13 mouse cellular contexts compared by ENCODE assay signal in the genomic region with DNA sequence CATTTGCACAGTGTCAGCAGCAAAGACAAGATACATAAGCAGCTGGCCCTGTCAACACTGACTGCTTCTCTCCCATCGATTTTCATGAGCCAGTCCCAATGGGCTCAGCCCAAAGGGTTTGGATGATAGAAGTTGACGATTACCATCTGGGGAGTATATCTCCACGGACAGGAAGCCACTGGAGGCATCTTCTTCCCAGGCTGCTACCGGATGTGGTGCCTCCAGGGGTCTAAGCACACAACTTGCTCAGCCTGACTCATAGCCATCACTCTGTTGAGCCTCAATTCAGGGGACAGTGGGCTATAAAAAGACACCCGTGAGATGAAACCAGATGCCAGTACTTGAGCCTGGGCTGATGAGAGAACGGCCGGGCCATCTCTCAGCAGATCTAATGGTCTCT.
DNase-seq lines count a peak whose midpoint lies in the region.
"Had no signal": no experiment of that assay in that cellular context is flagged by ENCODE, and none has a peak within 500 bp of the region (broad histone marks: within the 10 kb centered on the region; RNA-seq: fewer than 3 reads in every experiment).

No protein-coding gene starts in this region.

- peak; percentile 93 for DNase-seq in heart, adult 11 months
- DNase-seq in heart, postnatal 14 days, result no peak
- peak; percentile 8 for DNase-seq in lung, postnatal 10 days
- DNase-seq in lung, postnatal 36 days, result no peak
- peak; percentile 48 for DNase-seq in 416B (ENCODE audit: low read depth)
- peak; percentile 18 for DNase-seq in induced T-regulatory cell, adult 2 months (ENCODE audit: low read depth)
- DNase-seq in gastrocnemius, adult 18-20 months (ENCODE audit: low spot score), result no peak
- no peak for DNase-seq in urinary bladder, postnatal 14 days (ENCODE audit: low spot score)
- DNase-seq: adrenal gland, postnatal 25 days; B cell, adult 2 months; cerebellum, adult 9-11 months; gastrocnemius, postnatal 25 days; right cerebral cortex, adult 18-20 months had no signal

- intact Hi-C loops in heart, postnatal 14 days (cut with DNase I), result no loop called here

Comparison
In these comparisons a context has a peak if more than half of its experiments do, and no peak if none do; other contexts are left out.
1. DNase-seq: peak in heart, adult 11 months (single experiment), lung, postnatal 10 days (single experiment), 416B (single experiment) and induced T-regulatory cell, adult 2 months (single experiment); none in heart, postnatal 14 days (0 of 2), lung, postnatal 36 days (single experiment), gastrocnemius, adult 18-20 months (single experiment) and urinary bladder, postnatal 14 days (single experiment).